Mouse (Mus musculus) cerebellum, adult 2 months (tissue): ENCODE measurements around the gene Elmsan1. TPM values are rescaled to one million over a fixed set of nuclear protein-coding genes. Genes with fewer than 3 reads are reported as not detected.
A peak's percentile ranks its signal among the peaks of the same experiment; 100 is the strongest.

Experiments used
- DNase-seq, 2 experiments: peaks; one replicate each; pipeline ENCODE4 v3.0.0; 2021
- H3K27ac ChIP-seq: fragments of 200-500 bp; 2 replicates; pipeline ENCODE4 v1.5.1; 2012; ENCODE audit warnings: low read length, control low read depth, inconsistent platforms; ENCODE audit not compliant: insufficient read depth
- H3K27me3 ChIP-seq: fragments of 200-500 bp; 2 replicates; pipeline ENCODE4 v1.6.1; 2012; ENCODE audit warnings: inconsistent platforms, mild to moderate bottlenecking, low read length, moderate library complexity; ENCODE audit not compliant: control insufficient read depth, insufficient read depth
- H3K4me1 ChIP-seq: fragments of 200-500 bp; 2 replicates; pipeline ENCODE4 v1.6.1; 2011; ENCODE audit warnings: low read length; ENCODE audit not compliant: control insufficient read depth, insufficient read depth
- H3K4me3 ChIP-seq: fragments of 200-500 bp; replicated peaks from 2 replicates; pipeline ENCODE3; 2011; ENCODE audit warnings: mild to moderate bottlenecking, low read depth, low read length, control low read depth; ENCODE audit not compliant: insufficient read depth
- CTCF ChIP-seq: fragments of 200-500 bp; IDR thresholded peaks from 2 replicates; pipeline ENCODE4 v1.5.1; 2011; ENCODE audit warnings: low read depth, mild to moderate bottlenecking, control low read depth, low read length, moderate library complexity, borderline replicate concordance; ENCODE audit not compliant: insufficient read depth
- POLR2A ChIP-seq: fragments of 200-500 bp; IDR thresholded peaks from 2 replicates; pipeline ENCODE4 v1.6.1; 2011; ENCODE audit warnings: low read length, control low read depth, borderline replicate concordance; ENCODE audit not compliant: insufficient read depth
- WGBS: fragments of 180-500 bp; shearing (Covaris S2); methylation state at CpG from one replicate; pipeline ENCODE4 v1.1.7; 2018; 5-methylcytosine and 5-hydroxymethylcytosine counted together
- polyA plus RNA-seq: library from polyadenylated mRNA; depleted of rRNA; stranded (reverse); fragments of >200 nt; gene quantifications from 2 replicates; pipeline ENCODE4 v1.2.3, GENCODE M21; 2012

Gene Elmsan1
- polyA plus RNA-seq, 1 experiment: 8.4 TPM

DNA sequence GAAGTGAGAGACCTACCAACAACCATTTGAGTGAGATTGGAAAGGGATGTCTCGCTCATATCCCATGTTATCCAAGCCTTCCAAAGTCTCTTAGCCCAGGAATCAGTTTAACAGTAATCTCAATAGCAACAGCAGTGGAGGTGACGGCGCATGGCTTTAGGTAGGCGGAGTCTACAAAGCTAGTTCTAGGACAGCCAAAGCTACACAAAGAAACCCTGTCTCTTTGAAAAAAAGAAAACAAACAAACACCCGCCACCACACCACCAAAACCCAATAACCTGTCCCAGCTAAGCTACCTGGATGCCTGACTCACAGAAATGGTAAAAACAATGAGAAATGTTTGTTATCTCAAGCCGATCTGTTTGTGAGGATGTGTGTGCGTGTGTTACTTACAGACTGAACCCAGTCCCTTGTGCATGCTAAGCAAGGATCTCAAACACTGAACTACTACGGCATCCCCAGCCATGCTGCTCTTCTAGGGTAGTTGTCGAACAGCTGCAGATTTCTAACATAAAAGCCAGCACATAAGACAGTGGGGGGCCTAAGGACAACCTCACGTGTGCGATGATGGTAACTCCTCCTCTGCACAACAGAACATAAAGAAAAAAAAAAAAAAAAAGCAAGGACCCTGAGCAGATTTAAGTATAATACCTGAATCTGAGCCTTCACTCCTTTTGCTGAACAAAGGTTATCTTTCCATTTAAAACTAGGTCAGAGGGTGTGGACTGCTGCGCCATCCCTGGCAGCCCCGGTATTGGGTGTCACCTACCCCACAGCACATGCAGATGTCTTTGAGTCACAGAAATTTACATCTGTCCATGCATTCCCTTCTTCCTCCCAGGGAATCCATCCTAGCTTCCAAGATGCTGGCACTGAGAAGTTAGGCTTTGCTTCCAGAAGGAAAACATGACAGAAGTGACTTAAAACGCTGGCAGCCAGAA lies 2.5 kb upstream of the Elmsan1 start:
- TF ChIP-seq CTCF (no peak), POLR2A (no peak)
- Histone ChIP-seq H3K27ac (no peak overlapping the region), H3K4me3 (no peak overlapping the region), H3K27me3 (no peaks in the 10 kb centered on the region), H3K4me1 (no peaks in the 10 kb centered on the region)
- no peak for DNase-seq
- WGBS: 85% methylated on average over 14 of the region's 14 CpGs

DNA sequence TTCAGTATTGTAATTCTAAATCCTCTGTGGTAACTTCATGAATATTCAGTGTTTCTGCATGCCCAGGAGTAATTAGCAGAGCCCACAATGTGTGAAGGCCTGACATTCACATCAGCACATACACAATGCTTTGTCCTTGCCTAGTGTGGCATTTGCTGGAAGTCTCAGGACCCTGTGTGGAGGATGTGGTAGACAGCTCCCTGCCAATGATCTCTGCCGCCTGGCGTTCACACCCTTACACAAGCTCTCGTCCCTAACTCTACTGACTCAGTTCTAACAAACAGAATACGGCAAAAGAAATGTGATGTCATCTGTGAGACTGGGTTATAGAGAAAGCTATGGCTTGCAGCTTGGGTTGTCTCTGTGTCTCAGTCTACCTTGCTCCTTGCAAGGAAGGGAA lies 1.8 kb upstream of the Elmsan1 start:
- WGBS: 93% methylated on average over 4 of the region's 4 CpGs
- no peak for DNase-seq
- no peaks in the 10 kb centered on the region for H3K4me1 ChIP-seq
- no peak overlapping the region for H3K27ac ChIP-seq
- no peaks in the 10 kb centered on the region for H3K27me3 ChIP-seq
- no peak overlapping the region for H3K4me3 ChIP-seq
- TF ChIP-seq POLR2A (no peak), CTCF (no peak)

DNA sequence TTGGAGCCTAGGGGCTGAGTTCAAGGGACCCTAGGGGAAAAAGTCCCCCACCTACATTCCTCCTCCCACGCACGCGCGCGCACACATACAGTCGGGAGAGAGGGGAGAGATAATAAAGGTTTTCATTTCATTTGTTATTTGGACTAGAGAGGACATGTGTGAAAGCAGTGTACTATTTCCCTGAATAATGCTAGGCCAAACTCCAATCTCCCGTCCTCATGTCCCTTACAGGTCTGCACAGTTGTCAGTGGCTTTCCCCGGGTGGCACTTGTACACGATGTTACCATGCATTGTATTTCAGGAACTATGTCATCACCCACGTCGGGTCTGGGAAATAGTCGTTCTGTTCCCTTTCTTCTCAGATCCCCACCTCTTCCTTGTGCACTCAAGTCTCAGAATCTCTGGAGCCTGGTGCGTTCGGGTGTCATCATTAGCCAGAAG lies 460 bp upstream of the Elmsan1 start:
- peak in 1 of 2 experiments; percentile 10 for DNase-seq
- H3K27me3 ChIP-seq: no peaks in the 10 kb centered on the region
- H3K4me3 ChIP-seq: peak overlapping the region; percentile 69
- no peaks in the 10 kb centered on the region for H3K4me1 ChIP-seq
- TF ChIP-seq CTCF: no peak
- TF ChIP-seq POLR2A: no peak
- 23% methylated on average over 14 of the region's 14 CpGs for WGBS
- H3K27ac ChIP-seq: no peak overlapping the region

DNA sequence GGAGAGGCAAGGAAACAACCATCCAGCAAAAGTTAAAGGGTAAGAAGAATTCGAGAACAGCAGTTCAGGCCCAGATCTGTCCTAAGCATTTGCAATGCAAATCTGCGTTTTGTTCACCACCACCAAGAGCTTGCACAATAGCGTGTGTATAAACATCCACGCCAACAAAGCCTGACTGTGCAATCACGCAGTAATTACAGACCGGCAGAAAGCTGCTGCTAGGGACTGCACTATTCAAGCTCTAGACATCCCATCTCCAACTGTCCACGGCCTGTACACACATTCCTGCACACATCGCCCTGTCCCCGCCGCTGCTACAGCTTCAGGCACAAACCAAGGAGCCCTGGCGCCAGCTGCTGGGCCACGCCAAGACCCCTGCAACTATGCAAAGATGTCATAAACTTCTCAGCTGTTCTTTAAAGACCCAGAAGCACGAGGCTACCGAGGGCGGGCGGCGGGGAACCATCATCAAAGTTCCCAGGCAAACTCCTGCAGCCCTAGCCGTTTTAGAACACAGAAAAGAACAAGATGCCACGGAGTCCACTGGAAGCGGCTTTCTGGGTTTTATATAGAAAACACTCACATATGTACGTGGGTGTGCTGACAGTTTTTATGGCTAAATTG lies 1.1 kb downstream of the Elmsan1 start:
- peak in 1 of 2 experiments; percentile 10 for DNase-seq
- no peak overlapping the region for H3K4me3 ChIP-seq
- peak overlapping the region; percentile 19; the same call in 1 of the 2 replicates for H3K27ac ChIP-seq
- 50% methylated on average over 21 of the region's 21 CpGs for WGBS
- H3K27me3 ChIP-seq: no peaks in the 10 kb centered on the region
- TF ChIP-seq CTCF (no peak), POLR2A (no peak)
- no peaks in the 10 kb centered on the region for H3K4me1 ChIP-seq

DNA sequence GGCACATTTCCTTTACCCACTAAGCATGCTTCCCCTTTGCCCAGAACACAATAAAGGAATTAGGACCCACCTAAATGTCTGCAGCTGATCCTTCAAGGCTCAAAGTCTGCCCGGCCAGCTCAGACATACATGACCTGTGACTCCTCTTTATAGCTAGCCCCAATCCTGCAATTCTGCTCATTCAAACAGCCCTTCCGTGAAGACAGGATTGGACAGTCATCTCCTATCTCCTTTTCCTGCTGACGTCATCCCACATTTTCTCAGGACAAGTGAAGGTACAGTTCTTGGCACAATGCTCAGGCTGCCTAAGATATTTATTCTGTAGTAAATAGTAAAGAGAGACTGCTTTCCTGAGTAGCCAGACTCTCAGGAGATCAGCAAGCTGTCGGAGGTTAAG lies 1.6 kb downstream of the Elmsan1 start:
- DNase-seq: no peak
- Histone ChIP-seq H3K4me1 (no peaks in the 10 kb centered on the region), H3K4me3 (no peak overlapping the region), H3K27ac (no peak overlapping the region), H3K27me3 (no peaks in the 10 kb centered on the region)
- WGBS: 84% methylated on average over 4 of the region's 4 CpGs
- no peak for TF ChIP-seq CTCF
- no peak for TF ChIP-seq POLR2A

DNA sequence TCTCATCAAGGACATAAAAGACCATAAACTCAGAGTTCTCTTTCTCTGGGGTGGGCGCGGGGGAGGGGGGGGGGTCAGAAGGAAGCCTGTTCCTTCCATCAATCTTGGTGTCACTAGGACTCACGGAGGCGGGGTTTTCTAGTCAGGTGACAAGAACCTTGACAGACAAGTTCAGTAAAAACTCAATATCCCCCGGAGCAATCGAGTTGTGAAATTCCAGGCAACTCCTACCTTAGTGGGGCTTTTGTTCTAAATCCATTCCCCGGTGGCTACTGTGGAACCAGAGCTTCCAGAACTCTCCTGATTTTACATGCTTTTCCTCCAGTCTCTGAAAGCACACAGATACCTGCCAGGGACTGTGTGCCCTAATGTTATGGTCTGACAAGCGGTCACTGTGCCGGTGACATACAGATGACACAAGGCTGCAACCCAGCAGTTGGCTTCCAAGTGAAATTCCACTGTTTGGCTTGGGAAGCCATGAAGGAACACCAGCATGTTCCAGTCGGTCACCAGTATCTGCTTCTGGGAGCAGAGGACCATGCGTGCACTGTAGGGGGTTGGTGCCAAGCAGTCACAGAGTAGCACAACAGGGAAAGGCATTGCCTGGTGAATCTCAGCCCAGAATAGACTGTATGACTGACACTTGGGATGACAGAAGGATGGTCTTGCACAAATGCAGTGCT lies 2.8 kb downstream of the Elmsan1 start:
- no peaks in the 10 kb centered on the region for H3K4me1 ChIP-seq
- DNase-seq: no peak
- H3K27me3 ChIP-seq: no peaks in the 10 kb centered on the region
- H3K4me3 ChIP-seq: no peak overlapping the region
- no peak overlapping the region for H3K27ac ChIP-seq
- TF ChIP-seq CTCF (no peak), POLR2A (no peak)
- WGBS: 80% methylated on average over 11 of the region's 11 CpGs

DNA sequence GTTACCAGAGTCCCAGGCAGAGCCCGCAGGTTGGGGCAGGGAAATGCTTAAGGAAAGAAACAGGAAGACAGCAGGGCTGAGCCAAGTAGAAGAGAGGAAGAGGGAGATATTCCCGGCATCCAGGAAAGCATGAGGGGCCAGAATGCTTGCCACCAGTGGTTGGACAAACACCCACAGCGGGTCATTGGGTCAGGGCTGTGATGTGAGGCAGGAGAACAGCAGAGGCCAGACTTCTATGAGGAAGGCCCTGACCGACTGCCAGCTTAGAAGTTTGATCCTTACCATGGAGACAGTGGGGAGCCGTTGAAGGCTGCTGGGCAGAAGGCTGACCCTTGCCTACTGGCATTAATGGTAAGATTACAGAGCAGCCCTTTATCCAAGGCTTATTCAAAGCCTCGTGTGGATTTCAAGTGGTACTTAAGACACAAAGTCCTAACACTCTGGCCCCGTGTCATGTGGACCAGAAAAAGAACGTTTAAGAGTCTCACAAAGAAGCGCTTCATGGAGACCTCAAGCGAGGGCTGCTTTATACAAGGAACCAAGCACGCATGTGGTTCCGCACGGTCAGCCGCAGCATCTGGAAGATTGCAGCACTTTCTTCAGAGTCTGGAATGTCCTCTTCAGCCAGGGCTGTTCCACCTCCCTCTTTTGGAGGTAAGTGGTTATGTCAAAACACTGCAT lies 4.0 kb downstream of the Elmsan1 start:
- Histone ChIP-seq H3K4me3 (no peak overlapping the region), H3K27me3 (no peaks in the 10 kb centered on the region), H3K4me1 (no peaks in the 10 kb centered on the region), H3K27ac (no peak overlapping the region)
- 68% methylated on average over 14 of the region's 14 CpGs for WGBS
- no peak for TF ChIP-seq CTCF
- DNase-seq: no peak
